In the genomic region with DNA sequence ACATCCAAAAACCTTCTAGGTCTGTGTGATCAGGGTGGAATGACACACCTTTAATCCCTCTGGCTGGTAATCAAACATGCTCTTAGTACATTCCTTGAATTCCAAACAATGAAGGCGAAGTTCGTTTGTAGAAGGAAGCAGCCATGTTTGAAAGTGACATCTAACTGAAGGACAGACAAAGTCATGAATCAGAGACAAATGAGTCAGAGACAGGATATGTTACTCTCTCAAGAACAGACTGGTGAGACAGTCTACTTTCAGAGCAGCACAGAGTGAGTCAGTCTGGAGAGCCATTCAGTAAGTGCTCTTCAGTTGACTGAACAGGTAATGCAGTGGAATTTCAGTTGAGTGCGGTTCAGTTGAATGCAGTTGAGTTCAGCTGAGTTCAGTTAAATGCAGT, we compare ENCODE assay signal across 16 mouse cellular contexts.
"Had no signal": no experiment of that assay in that cellular context is flagged by ENCODE, and none has a peak within 500 bp of the region (broad histone marks: within the 10 kb centered on the region; RNA-seq: fewer than 3 reads in every experiment).

No protein-coding gene starts in this region.

- H3K4me2 ChIP-seq: limb, embryonic 13.5 days; liver, embryonic 12.5 days; liver, embryonic 15.5 days; midbrain, embryonic 12.5 days; midbrain, embryonic 15.5 days; neural tube, embryonic 13.5 days had no signal

- H3K4me1 ChIP-seq: liver, embryonic 12.5 days; liver, embryonic 15.5 days; midbrain, embryonic 12.5 days; midbrain, embryonic 15.5 days; neural tube, embryonic 13.5 days had no signal

- H3K27ac ChIP-seq: limb, embryonic 10.5 days; limb, embryonic 13.5 days; liver, embryonic 12.5 days; liver, embryonic 15.5 days; macrophage; midbrain, embryonic 12.5 days; midbrain, embryonic 15.5 days; neural tube, embryonic 13.5 days had no signal

- H3K27me3 ChIP-seq: liver, embryonic 12.5 days; liver, embryonic 15.5 days; midbrain, embryonic 12.5 days; midbrain, embryonic 15.5 days; neural tube, embryonic 13.5 days had no signal

- H3K36me3 ChIP-seq: limb, embryonic 10.5 days; limb, embryonic 13.5 days; liver, embryonic 12.5 days; liver, embryonic 15.5 days; midbrain, embryonic 12.5 days; midbrain, embryonic 15.5 days; neural tube, embryonic 13.5 days had no signal

- H3K9ac ChIP-seq: limb, embryonic 13.5 days; liver, embryonic 12.5 days; liver, embryonic 15.5 days; midbrain, embryonic 12.5 days; midbrain, embryonic 15.5 days; neural tube, embryonic 13.5 days had no signal

- DNase-seq: kidney, postnatal 10 days; kidney, postnatal 4 days; liver; lung, adult 18-20 months; retina, postnatal 1 day; right cerebral cortex, postnatal 25 days; thymus, adult 18-20 months; thymus, postnatal 36 days had no signal

- H3K4me3 ChIP-seq: limb, embryonic 10.5 days; limb, embryonic 13.5 days; liver, embryonic 12.5 days; liver, embryonic 15.5 days; midbrain, embryonic 12.5 days; midbrain, embryonic 15.5 days; neural tube, embryonic 13.5 days had no signal

- H3K9me3 ChIP-seq: limb, embryonic 10.5 days; liver, embryonic 12.5 days; liver, embryonic 15.5 days; midbrain, embryonic 12.5 days; midbrain, embryonic 15.5 days had no signal

- ATAC-seq: liver, embryonic 12.5 days; midbrain, embryonic 15.5 days had no signal
